Mouse (Mus musculus) lung, adult 18-20 months (tissue): ENCODE measurements around the gene Ccdc84.
"Not testable (repeated sequence)": the region's sequence is repeated elsewhere in the genome, so short reads cannot be mapped to it uniquely, and the experiment has no call there.

Experiments
- DNase-seq, 2 experiments: peaks; one replicate each; pipeline ENCODE4 v3.0.0; 2022; ENCODE audit warnings: mixed read lengths in 2 of 2

Gene Ccdc84

DNA sequence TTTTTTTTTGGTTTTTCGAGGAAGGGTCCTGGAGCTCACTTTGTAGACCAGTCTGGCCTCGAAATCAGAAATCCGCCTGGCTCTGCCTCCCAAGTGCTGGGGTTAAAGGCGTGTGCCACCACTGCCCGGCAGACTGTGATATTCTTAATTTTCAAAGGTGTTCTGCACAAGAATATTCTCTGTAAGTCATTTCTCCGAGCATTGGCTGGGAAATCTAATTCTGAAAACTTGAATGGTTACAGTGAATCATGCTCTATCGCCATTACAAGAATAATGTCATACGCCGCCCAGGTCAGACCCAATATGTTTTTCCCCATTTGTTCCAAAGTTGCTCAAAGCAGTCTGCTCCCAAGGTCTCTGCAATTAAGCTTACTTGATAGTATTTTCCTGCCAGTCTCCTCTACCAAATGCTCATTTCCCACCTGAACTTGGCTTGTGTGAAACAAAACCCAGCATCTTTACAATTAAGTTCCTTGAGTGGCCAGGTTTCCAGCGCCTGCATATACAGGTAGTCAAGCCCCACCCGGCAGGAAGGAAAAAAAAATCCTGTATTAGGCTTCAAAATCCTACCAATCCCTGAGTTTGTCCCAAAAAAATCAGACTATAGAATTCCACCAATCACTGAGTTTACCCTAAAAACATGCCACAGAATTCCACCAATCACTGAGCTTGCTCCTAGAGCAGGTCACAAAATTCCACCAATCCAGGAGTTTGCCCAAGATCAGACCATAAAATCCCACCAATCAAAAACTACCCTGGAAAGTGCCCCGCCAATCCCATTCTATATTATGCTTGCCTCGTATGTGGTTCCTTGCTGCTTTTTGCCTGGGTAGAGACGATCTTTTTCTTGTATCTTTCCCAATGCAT, at the start of gene Ccdc84:
TSS of gene Ccdc84 (minus strand) at position 51 of the 867 bp plus-strand sequence.
- no peak for DNase-seq

DNA sequence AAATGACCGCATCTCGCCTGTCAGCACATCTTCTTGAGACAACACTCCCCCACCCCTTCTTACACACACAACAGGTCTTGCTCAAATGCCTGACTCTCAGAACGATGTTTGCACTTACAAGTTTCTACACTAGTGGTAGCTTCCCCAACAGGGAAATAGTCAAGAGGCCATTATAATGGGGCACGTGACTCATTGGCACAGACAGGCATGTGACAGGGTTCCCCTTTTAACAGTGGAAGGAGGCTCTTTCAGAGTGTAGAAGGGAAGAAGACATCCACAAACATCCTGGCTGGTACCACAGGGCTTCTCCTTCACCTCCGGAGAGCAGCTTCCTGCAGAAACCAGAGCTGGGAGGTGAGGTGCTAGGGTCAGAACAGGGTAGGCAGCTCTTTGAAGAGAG, 43.6 kb upstream of the Ccdc84 start:
- DNase-seq = peak; percentile 49 to 67

- DNase-seq = no peak
Measured at GRCm38 (mm10) chr9:44457035-44457742, 38.8 kb upstream of the Ccdc84 start.

DNA sequence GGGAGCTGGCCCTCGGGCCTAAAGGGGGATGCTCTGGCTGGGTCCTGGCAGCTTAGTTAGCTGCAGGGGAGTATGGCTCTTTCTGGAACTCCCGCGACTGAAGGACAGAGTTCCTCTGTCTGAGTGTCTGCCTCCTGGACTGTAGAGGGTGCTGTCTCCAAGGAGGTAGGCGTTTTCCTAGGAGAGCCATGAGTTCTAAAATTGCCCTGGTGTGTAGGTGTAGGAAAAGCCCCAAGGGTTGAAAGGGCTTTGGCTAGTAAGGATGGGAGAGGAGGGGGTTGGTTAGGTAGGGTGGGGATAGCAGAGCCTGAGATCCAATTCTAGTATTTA, 36.5 kb upstream of the Ccdc84 start, which contains the start of gene Upk2:
TSS of gene Upk2 (minus strand) at position 86 of the 330 bp plus-strand sequence.
- DNase-seq = no peak

DNA sequence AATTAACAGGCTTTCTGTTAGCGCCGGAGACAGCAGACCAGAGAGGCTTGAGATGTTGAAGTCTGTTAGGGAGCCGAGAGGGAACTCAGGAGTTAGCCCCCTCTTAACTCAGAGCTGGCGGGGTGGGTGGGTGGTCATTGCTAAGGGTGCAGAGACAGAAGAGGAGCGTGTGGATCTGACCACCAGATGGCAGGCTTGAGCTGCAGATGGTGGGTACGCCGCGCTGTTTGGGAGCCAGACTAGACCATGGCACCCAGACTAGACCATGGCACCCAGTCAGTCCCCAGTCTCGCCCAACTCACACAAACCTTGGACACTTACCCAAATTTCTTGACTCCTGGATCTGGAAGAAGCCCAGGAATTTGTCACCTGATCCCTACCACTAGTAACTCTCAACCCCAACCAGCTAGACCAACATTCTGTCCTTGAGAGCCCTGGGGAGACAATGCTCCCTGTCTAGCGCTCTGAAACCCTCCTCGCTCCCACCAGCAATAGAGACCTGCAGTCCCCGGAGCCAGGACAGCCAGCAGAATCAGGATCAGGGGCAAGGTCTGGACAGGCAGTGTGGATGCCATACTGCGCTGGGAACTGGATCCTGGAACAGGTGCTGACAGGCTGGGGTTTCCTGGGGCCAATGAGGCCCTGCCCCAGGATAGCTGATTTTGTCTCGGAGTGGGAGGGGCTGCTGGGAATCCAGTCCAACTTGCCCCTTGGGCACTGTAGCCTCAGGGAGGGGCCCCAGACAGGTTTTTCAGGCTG, 35.9 kb upstream of the Ccdc84 start:
- DNase-seq = peak; percentile 79 to 85

- DNase-seq = peak in 1 of 2 experiments; percentile 15
Measured at GRCm38 (mm10) chr9:44450387-44450786, 32.0 kb upstream of the Ccdc84 start.

DNA sequence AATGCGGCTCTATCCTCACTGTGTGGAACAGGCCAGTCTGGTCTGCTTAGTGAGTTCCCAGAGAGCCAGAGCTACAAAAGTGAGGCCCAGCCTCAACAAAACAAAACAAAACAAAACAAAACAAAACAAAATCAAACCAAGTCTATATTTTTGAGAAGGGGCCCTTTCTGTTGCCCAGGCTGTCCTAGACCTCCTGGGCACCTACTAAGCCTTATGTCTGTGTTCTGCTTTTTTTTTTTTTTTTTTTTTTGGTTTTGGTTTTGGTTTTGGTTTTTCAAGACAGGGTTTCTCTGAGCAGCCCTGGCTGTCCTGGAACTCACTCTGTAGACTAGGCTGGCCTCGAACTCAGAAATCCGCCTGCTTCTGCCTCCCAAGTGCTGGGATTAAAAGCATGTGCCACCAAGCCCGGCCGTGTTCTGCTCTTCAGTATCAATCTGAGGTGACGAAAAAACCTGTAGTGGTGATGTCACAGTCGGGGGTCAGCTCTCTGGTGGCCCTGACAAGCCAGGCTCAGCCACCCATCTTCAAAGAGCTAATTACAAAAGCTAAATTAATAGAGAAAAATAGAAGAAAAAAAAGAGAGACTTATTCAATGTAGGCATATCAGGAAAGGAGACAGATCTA, 26.1 kb upstream of the Ccdc84 start:
- DNase-seq = not testable (repeated sequence)

DNA sequence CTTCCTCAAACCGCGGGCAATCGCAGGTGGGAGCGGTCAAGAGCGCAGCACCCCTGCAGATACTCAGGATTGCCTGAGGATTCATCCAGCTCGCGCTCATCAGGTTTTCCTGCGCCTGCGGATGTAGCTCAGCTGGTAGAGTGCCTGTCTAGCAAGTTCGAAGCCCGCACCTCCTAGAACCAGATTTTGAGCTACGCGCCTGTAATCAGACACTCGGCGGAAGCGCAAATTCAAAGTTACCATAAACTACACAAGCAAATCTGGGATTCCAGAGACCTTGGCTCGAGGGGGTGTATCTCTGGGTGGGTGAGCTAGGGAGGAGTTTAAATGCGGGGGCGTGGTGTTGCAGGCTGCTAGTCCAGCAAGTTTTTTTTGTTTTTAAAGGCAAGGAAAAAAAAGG, 22.6 kb upstream of the Ccdc84 start, which contains the start of gene Foxr1:
TSS of gene Foxr1 (minus strand) at position 176 of the 400 bp plus-strand sequence.
- DNase-seq = no peak

DNA sequence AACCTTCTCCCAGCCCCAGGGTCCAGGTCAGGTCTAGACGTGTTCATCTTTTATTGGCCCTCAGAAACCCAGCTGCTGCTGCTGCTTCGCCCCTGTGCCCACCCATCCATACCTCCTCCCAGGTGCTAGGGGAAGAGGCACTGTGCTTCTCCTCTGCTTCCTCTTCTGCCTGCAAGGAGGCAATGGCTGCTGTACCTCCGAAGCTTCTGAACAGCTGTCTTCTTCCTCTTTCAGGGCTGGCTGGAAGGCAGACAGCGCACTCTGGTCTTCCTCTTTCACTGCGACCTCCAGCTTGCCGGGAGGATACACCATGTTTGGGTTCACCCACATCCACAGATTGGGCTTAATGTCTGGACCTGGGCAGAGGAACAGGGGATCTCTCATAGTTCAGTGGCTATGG, 17.4 kb upstream of the Ccdc84 start:
- DNase-seq = peak; percentile 17 to 34

- no peak for DNase-seq
Measured at GRCm38 (mm10) chr9:44432577-44433185, 14.3 kb upstream of the Ccdc84 start.

GRCm38 (mm10) chr9:44423576-44423975, 5.2 kb upstream of the Ccdc84 start:
- no peak for DNase-seq

DNA sequence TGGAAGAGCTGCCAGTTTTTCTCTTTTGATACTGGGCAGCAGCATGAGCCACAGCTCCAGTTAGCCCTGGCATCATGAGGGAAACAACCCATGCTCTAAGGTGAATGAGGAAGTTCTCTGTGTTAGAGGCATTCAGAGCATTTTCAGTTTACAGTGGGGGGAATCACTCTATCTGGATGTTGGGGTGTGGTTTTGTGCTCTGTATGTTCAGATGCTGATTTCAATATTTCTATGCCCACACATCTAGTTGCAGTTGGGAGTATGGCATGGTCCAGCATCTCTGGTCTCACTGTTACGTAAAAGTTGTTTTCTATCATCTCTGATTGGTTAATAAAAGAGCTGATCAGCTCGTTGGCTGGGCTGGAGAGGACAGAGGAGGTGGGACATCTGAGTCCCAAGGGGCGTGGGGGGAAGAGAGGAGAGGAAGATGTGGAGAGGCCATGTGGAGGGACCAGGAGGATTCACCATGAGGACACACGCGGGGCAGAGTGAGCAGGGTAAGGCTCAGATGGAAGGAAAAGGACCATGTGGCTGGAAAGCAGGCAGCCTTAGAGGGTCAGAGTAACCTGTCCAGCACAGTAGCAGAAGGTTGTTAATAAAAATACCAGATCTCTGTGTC, 2.0 kb upstream of the Ccdc84 start:
- no peak for DNase-seq

- DNase-seq = not testable (repeated sequence)
Measured at GRCm38 (mm10) chr9:44419730-44420129, 1.4 kb upstream of the Ccdc84 start.

GRCm38 (mm10) chr9:44417892-44418363, 441 bp downstream of the Ccdc84 start:
- peak; percentile 93 to 95 for DNase-seq

DNA sequence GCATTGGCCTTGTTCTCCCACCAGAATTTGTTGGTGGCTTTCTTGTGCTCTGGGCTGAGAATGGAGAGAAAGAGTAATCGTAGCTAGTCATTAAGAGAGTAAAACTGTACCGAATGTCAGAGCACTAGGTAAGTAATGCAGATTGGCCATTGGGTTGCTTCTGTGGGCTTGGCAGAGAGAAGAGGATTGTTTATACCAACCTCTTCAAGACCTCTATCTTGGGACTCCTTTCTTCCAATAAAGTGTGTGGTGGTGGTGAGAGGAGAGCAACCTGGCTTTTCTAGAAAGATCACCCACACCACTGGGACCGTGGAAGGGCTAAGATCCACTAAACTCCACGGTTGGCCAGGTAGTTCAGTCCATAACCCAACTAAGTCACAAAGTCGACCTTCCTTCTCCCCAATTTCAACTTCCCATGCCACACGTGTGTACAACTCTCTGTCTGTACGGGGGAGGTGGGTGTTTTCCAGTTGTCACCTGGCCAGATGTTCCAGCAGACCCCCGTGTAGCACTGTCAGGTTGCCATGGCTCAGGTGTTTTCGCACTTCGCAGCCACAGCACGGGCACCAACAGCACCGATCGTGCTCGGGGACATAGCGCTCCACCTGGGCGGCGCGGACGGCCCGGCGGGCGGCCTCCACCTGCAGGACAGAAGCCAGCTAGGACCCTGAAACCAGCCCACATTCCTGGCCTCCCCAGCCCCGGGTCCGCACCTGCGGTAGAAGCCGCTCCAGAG, 1.0 kb downstream of the Ccdc84 start:
- DNase-seq = no peak

DNA sequence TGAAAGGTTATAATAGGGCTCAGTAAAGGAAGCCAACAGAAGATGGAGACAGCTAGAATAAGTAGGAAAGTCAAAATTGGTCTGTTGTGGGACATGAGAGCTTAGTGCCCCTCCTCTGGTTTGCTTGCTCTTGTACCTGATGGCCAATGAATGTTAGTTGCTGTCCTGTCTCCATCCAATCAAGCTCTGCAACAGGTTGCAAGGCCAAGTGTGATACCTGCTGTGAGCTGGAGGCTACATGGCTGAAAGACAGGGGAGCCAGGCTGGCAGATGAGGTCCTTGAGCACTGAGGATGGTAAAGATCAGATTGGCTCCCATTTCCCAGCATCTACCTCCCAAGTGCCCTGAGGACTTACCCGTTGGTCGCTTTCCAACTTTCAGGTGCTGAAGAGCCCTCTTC, 5.6 kb downstream of the Ccdc84 start:
- DNase-seq = no peak

DNA sequence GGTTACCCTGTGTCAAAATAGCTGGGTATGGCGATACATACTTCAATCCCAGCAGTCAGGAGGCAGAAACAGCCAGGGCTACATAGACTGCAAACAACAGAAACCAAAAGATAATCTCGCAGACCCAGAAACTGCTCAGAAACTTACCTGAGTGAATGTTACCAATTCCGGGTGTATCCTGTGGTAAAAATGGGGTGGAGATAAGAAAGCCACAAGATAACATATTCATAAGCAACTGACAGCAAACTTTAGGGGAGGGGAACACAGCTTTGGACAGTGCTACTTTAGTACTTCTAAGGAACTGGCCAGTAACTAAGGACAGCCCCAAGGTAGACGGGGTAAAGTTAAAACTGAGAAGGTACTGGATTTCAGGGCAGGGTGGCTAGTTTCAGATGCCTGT, 6.1 kb downstream of the Ccdc84 start:
- DNase-seq = no peak

DNA sequence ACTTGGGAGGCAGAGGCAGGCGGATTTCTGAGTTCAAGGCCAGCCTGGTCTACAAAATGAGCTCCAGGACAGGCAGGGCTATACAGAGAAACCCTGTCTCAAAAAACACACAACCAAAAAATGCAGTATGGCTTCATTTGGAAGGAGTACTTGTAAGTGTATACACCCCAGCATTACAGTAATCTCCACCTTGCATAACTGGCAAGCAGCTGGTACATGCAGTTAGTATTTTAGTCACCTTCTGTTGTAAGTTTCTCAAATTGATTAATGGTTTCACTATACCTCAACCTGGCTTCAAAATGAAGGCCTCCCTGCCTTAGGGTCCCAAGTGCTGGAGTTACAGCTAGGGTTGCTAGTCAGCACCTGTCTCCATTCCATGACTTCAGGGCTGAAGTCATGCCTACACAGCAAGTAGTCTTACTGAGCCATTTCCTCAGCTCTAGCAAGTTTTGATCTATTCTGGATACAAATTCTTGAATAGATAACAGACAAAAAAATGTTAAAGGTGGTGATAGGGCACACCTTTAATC, 6.7 kb downstream of the Ccdc84 start:
- no peak for DNase-seq

DNA sequence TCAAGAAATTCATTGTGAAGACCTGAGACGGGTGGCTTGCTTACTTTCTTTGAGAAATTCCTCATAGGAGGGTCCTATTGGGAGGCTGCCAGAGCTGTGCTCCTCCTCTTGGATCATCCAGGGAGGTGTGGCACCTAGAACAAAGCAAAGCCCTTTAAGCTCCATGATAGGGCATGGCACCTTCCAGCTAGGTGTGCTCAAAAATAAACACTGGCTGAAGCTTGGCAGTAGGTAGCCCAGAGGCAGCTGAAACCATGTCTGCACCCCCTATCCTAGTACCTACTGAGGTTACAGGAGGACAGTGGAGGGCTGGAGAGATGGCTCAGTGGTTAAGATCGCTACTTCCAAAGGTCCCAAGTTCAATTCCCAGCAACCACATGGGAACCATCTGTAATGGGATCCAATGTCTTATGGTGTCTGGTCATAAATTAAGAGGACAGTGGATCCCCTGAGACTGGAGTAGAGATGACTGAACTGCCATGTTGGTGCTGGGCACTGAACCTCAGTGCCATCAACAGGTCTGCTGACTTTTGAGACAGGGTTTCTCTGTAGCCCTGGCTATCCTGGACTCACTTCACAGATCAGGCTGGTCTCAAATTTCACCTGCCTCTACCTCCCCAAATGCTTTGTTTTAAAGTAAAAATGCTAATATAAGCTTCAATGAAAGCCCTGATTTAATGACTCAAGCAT, 7.6 kb downstream of the Ccdc84 start:
- no peak for DNase-seq

DNA sequence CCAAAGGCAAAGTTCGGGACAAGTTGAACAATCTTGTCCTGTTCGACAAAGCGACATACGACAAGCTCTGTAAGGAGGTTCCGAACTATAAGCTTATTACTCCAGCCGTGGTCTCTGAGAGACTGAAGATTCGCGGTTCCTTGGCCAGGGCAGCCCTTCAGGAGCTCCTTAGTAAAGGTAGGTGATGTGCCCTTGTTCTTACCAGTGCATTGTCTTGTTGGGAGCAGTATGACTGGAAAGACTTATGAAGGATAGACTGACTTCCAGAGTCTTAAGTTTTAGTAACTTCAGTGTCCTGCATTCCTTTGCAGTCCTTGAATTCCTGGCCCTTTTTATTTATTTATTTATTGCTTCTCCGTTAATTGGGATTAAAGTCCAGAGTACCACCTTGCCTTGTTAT, 9.7 kb downstream of the Ccdc84 start:
- DNase-seq = not testable (repeated sequence)
